Mouse (Mus musculus): ENCODE data around the gene Fermt2.
A peak's percentile ranks its signal among the peaks of the same experiment; 100 is the strongest.

The Fermt2 gene

DNA sequence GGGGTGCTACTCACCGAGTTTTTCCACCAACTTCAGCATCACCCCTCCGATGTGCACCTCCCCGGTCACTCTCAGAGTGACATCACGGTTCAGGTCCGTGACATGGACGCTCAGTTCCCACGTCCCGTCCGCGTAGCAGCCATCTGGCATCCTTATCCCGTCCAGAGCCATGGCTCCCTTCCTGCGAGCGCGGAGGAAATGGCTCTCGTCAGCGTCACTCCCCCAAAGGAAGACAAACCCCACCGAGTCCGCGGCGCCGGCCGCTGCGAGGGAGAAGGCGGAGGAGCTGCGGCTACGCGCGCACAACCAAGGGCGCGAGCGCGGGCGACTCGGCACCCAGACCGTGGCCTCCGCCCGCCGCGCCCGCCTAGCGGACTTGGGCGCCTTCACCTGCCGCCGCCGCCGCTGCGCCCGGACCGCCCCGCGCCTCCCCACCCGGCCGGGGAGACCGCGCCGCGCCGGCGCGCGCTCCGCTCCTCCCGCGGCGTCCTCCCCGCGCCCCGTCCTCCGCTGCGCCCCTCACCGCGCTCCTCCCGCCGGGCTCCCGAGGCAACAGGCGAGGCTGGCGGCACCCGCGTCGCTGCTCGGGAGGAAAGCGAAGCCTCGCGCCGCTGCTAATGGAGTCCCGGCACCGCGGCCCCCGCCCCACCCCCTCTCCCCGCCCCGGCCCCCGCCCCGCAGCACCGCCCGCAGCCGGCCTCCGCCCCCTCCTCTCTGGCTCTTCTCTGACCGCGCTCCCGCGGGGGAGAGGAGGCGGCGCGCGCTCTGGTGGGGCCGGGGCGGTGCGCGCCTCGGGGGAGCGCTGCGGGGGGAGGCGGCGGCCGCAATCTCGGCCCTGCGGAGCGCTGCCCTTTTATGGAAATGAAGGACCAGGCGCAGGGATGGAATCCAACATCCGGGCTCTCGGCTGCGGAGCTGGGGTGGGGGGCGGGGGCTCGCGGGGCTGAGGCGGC lies at the start of gene Fermt2:
TSS of gene Fermt2 (minus strand) at position 708 of the 953 bp plus-strand sequence.
- DNase-seq = peak; percentile 75

DNA sequence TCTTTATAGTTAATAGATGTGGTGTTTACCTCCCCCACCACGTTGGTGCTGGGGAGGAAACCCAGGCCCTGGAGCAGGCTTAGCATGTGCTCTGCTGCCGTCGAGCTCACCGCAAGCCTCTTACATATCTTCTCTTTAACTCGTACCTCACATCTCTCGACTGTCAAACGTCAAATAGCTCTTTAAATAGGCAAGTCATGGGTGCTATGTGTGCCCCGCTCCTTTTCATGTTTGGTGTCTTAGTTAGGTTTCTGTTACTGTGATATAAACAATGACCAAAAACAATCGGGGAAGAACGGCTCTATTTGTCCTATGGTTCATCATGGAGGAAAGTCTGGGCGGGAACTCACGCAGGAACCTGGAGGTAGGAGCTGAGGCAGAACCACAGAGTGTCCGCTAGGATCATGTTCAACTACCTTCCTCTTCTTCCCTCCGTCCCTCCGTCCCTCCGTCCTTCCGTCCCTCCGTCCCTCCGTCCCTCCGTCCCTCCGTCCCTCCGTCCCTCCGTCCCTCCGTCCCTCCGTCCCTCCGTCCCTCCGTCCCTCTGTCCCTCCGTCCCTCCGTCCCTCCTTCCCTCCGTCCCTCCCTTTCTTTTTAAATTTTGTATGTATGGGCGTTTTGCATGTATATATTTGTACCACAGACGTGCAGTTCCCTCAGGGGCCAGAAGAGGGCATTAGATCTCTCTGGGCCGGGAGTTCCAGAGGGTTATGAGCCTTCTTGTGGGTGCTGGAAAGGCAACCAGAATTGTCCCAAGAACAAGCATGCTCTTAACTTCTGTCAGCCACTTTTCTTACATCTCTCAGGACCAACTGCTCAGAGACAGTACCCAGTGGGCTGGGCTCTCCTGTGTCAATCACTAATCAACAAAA lies 36.4 kb upstream of the Fermt2 start:
- DNase-seq = peak; percentile 43

DNA sequence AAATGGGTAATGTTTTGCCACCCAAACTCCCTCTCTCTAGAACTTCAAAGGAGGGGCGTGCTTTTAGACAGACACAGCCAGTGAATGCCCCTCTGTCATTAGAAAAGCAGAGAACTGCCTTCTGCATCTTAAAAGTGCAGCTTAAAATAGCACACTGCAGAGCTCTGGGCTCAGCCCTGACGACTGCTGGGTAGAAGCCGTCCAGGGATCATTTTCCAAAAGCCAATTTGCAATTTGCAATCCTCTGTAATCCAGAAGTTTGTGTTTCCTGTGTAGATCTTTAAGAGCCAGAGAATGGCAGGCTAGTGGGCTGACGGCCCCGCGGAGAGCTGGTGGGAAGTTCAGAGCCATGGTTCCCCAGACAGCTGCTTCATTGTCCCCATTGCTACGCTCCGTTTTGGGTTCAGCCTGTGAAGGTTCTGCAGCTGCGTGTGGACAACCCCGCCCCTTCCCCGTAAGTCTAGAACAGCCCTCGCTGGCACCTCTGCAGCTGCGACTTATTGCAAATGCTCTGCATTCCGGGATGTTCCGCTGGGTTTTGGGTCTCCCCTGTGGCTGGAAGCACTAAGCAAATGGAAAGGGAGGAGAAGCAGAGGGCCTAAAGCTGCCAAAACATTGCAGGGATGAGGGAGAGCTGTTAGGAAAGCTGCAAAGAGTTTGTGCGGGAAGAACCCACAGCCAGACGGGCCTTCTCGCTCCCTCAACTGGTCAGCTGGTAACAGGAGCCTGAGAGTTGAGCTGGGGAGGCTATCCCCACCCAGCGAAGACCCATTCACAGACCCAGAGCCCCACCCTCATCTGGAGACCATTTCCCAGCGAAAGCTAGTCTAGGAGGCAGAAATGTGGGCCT lies 35.5 kb upstream of the Fermt2 start:
- no peak for DNase-seq

GRCm38 (mm10) chr14:45563577-45563976 lies 33.7 kb upstream of the Fermt2 start:
- DNase-seq = no peak

GRCm38 (mm10) chr14:45561681-45562080 lies 31.8 kb upstream of the Fermt2 start:
- DNase-seq = no peak

DNA sequence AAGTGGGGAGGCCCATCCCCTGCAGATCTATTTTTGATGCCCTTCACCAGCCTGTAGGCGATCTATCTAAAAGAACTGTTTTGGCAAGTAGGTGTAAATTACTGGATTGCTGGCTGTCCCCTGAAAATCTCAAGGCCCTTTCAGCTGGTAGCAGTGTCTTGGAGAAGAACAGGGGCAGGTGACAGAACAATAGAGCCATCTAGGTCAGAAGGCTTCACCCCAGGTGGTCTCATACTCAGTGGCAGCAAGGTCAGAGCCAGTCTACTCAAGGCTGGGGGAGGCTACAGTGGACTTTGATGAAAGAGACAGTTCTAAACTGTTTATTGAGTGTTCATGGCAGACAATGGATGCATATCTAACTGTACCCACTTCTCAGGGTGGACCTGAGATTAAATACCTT lies 29.1 kb upstream of the Fermt2 start:
- DNase-seq = no peak

DNA sequence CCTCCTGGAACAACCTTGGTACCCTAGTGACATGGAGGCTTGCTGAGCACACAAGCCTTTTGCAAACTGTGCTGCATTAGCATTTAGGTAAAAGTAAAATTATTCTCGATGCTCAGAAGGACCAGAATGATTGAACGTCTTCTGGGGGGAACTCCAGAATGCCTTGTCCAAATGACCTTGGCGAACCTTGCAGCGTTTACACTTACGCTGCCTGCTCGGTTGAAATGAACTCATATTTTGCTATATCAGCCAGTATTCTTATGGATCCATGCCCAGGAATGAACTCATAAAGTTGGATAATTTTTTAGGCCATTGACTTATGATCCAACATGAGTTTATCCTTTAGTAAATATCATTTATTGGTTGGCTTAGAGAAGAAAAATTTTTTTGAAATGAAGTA lies 24.4 kb upstream of the Fermt2 start:
- no peak for DNase-seq

GRCm38 (mm10) chr14:45553854-45554253 lies 23.9 kb upstream of the Fermt2 start:
- DNase-seq = no peak

DNA sequence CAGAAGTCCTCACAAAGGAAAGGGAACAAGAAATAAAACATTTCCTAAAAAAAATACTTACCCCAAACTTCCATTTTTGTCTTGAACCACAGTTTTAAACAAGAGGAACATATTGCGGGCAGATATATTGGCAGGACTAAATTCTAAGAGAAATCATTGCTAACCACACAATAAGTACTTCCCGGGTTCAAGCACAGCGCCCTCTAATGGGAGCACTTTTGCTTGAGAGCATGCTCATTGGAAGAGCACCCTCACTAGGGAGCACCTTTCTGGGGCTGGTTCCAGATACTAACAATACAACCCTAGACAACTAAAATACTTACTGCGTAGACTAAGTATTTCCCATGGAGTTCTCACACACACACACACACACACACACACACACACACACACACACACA lies 22.5 kb upstream of the Fermt2 start:
- DNase-seq = no peak

DNA sequence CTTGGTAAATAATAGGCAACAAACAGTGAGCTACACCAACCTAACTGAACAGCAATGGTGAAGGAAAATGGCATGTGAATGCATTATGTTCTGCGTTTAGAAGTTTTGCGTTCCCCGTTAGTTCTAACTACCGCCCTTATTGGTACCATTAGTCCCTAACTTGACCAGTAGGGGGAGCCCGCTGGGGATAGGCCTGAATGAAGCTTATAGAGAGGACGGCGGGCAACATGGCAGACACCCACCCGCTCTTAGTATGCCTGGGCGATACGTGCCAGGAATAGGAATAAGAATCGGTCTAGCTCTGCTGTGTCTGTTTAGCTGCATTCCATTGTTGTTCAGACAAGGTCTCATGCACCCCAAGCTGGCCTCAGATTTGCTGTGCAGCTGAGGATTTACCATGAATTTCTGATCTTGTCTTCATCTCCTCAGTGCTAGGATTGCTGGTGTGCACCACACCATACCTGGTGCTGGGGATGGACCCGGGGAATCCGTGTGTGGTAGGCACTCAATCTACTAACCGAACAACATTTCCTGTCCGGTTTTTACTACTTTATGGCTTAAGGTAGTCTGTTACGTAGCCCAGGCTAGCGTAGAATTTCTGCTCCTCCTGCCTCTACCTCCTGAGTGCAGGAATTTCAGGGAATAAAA lies 21.3 kb upstream of the Fermt2 start:
- DNase-seq = peak; percentile 33

- no peak for DNase-seq
Observed at GRCm38 (mm10) chr14:45550010-45550647, 20.2 kb upstream of the Fermt2 start.

- no peak for DNase-seq
Observed at GRCm38 (mm10) chr14:45548118-45548517, 18.2 kb upstream of the Fermt2 start.

DNA sequence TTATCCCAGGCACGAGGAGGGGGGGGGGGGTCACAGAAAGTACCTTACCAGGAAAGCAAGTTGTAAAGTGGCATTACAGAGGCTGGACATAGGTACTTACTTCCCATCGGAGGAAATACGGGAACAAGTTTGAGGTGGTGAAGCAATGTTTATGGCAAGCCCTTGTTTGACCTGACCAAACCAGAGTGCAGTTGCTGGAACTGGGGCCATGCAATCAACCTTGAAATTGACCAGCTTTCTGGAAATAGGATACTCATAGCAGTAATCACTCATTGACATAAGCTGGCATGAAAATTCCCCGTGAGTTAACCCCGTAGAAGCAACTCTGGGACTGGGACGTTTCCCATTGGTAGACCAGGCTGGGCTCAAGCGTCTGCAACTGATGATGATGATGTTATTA lies 15.0 kb upstream of the Fermt2 start:
- DNase-seq = no peak

- DNase-seq = no peak
Observed at GRCm38 (mm10) chr14:45544026-45544425, 14.1 kb upstream of the Fermt2 start.

DNA sequence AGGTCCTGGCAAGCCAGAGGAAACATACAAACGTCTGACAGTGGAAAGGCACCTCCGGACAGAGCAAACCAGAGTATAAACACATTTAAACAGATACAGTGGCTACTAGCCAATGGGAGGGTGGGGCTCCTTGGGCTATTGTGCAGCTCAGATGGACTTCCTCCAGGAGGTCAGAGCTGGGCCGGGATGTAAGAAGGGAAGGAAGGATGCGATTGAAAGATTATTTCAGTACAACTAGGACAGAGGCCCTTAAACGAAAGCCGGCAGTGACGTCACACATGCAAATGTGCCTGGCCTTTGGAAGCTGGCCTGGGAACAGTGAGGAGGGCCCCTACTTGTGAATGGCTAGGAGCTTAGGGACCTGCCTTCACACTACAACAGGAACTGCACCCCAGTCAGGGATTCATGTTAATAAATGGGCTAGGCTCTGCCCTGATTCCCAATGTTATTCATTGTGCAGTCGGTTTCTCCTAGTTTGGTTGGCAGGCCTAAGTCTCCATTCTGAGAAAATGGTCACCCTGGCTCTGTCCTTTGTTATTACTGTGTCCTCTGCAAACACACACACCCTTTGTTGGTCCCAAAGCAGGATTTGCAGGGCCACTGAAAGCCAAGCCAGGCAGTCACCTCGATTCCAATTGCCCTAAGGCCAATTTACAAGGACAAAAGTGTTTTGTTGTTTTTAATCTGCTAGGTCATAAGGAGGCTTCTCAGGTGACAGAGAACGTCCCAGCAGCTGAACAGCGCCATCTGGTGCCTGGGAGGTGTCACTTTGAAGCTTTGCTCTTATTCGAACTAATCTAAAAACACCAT lies 9.9 kb upstream of the Fermt2 start:
- DNase-seq = peak; percentile 57

GRCm38 (mm10) chr14:45530364-45531345 lies 737 bp upstream of the Fermt2 start:
- no peak for DNase-seq

DNA sequence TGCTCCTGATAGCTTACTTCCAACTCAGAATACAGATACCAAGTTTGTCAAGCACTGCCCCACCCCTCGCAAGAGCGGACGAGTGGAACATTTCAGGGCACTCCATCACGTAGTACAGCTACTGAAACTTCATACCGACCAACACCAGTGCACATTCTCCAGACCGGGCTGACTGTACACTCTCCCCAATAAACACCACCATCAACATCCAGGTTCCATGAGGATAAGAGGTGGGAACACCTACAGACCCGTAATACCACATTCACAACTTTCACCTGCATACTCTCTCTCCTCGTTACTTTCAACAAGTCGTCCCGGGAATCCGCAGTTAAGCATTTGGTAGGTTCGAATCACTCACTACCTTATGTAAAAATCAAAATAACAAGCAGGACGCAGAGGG lies 1.1 kb downstream of the Fermt2 start:
- DNase-seq = peak; percentile 25

GRCm38 (mm10) chr14:45515771-45516170 lies 14.1 kb downstream of the Fermt2 start:
- no peak for DNase-seq

GRCm38 (mm10) chr14:45510787-45511186 lies 19.1 kb downstream of the Fermt2 start:
- no peak for DNase-seq

GRCm38 (mm10) chr14:45507923-45508322 lies 22.0 kb downstream of the Fermt2 start:
- no peak for DNase-seq

Data from cerebellum, adult 8-10 months (tissue).